Mouse (Mus musculus) kidney, adult 2 months (tissue): ENCODE data around the gene Sltm.

Experiments used
- CTCF ChIP-seq: fragments of 200-500 bp; conservative IDR thresholded peaks from 2 replicates; pipeline ENCODE4 v1.5.1; 2011; ENCODE audit warnings: low read depth, mild to moderate bottlenecking, control low read depth, low read length, moderate library complexity, mixed read lengths; ENCODE audit not compliant: insufficient read depth, insufficient read length
- POLR2A ChIP-seq: fragments of 200-500 bp; IDR thresholded peaks from one replicate; pipeline ENCODE4 v1.6.1; 2011; ENCODE audit warnings: low read depth, low read length, control low read depth

- TF ChIP-seq CTCF: no peak
- no peak for TF ChIP-seq POLR2A
Observed at GRCm38 (mm10) chr9:70555431-70555830, 12.9 kb downstream of the Sltm start.
